Mouse (Mus musculus): Measurements from ENCODE around the gene Thra.

Thra gene

DNA sequence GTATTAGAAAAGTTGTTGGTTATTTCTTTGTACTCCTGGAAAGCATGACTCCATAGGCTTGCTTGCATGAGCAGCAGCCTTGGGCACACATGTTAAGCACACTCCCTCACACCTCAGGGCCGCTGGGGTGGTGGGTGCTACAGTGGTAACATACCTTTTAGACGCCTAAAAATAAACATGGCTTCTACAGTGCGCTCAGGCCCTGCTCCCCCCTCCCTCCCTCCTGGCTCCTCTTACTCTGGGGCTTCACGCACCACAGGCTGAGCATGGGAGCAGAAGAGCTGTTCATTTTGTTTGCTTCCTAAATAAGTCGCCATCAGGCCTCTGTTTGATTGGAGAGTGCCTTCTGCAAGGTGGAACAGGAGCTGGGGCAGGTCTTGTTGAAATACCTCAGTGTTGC, 56.9 kb downstream of the Thra start:
- peak; percentile 92 for DNase-seq

GRCm38 (mm10) chr11:98797909-98798308, 57.5 kb downstream of the Thra start:
- peak; percentile 87 for DNase-seq

GRCm38 (mm10) chr11:98804605-98805004, 64.2 kb downstream of the Thra start, which contains the start of gene Casc3:
Gene Casc3, plus strand, starts transcription at chr11:98804905.
- no peak for DNase-seq

DNA sequence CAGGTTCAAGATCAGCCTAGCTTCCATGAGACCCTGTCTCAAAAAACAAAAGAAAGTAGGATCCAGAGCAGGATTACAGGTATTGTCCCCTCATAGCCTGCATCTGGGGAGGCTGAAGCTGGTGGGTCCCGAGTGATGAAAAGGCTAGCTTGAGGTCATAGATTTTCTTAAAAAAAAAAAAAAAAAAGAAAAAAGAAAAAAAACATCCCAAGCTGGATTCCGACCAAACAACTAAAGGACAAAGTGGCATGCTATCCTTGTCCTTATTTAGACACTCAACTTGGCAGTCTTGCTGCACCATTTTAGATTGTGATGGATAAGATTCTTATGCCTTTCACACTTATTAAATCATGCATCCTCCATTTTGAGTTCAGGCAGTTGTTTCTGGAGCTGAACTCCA, 68.0 kb downstream of the Thra start:
- DNase-seq = no peak

GRCm38 (mm10) chr11:98809457-98810290, 69.2 kb downstream of the Thra start:
- peak; percentile 100 for DNase-seq

GRCm38 (mm10) chr11:98810686-98811085, 70.2 kb downstream of the Thra start:
- DNase-seq = no peak

DNA sequence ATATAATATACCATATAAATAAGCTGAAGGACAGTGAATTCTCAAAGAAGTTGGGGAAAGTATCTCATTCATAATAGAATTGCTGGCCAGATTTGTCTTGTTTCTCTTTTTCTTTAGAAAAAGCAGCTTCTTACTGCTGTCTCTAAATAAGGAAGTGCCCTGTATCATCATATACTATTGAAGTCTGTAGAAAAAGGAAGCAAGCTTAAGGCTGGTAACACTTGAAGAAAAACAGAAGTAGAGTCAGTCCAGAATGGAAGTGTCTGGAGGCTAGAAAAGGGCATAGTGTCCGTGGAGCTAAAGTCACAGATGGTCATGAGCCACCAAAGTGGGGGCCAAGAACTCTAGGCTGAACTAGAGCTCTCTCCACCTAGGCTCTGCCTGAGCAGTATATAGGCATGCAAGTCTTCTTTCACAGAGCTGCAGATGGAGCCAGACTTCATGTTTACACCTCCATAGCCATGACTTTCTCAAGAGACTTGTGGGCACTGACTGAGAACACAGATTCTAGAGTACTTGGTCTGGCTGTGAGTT, 76.3 kb downstream of the Thra start:
- peak; percentile 88 for DNase-seq

All from heart, adult 11 months (tissue).